Mouse (Mus musculus) bone marrow, adult 2 months (tissue): ENCODE measurements around the gene Notch1. TPM values are rescaled to one million over a fixed set of nuclear protein-coding genes. Genes with fewer than 3 reads are reported as not detected.
A peak's percentile ranks its signal among the peaks of the same experiment; 100 is the strongest.

Experiments
- H3K27ac ChIP-seq: fragments of 200-500 bp; 2 replicates; pipeline ENCODE4 v1.5.1; 2012; ENCODE audit warnings: low read depth, mild to moderate bottlenecking, control low read depth, inconsistent platforms, low read length; ENCODE audit not compliant: control insufficient read depth, poor library complexity, insufficient read depth
- H3K4me1 ChIP-seq: fragments of 200-500 bp; 2 replicates; pipeline ENCODE4 v1.6.1; 2011; ENCODE audit warnings: low read length; ENCODE audit not compliant: control insufficient read depth, insufficient read depth
- H3K4me3 ChIP-seq: fragments of 200-500 bp; replicated peaks from 2 replicates; pipeline ENCODE3; 2011; ENCODE audit warnings: mild to moderate bottlenecking, low read depth, low read length, control low read depth; ENCODE audit not compliant: control insufficient read depth
- CTCF ChIP-seq: fragments of 200-500 bp; IDR thresholded peaks from 2 replicates; pipeline ENCODE4 v1.5.1; 2011; ENCODE audit warnings: low read length, control low read depth; ENCODE audit not compliant: control insufficient read depth, insufficient read depth
- POLR2A ChIP-seq: fragments of 200-500 bp; IDR thresholded peaks from 2 replicates; pipeline ENCODE4 v1.6.1; 2011; ENCODE audit warnings: low read depth, mild to moderate bottlenecking, control low read depth, low read length, borderline replicate concordance; ENCODE audit not compliant: control insufficient read depth
- WGBS: fragments of 180-500 bp; shearing (Covaris S2); methylation state at CpG from one replicate; pipeline ENCODE4 v1.1.7; 2018; 5-methylcytosine and 5-hydroxymethylcytosine counted together
- polyA plus RNA-seq: library from polyadenylated mRNA; stranded (reverse); fragments of >200 nt; gene quantifications from 2 replicates; pipeline ENCODE4 v1.2.4, GENCODE M21; 2011; ENCODE audit warnings: low replicate concordance; ENCODE audit not compliant: missing spikeins, insufficient read depth, insufficient read length

The Notch1 gene
- polyA plus RNA-seq, 1 experiment: 36.9 TPM

- peaks cover 24% of the 10 kb centered on the region for H3K4me1 ChIP-seq
- 79% methylated on average over 9 of the region's 9 CpGs for WGBS
- no peak overlapping the region for H3K27ac ChIP-seq
- TF ChIP-seq POLR2A (no peak), CTCF (no peak)
- no peak overlapping the region for H3K4me3 ChIP-seq
These were observed 31.2 kb downstream of the Notch1 start for GRCm38 (mm10) chr2:26485278-26485677.

GRCm38 (mm10) chr2:26484169-26484568 is 32.3 kb downstream of the Notch1 start:
- 75% methylated on average over 10 of the region's 10 CpGs for WGBS
- TF ChIP-seq CTCF (no peak), POLR2A (no peak)
- no peak overlapping the region for H3K4me3 ChIP-seq
- H3K27ac ChIP-seq: peak overlapping the region; percentile 93
- H3K4me1 ChIP-seq: peaks cover 24% of the 10 kb centered on the region

GRCm38 (mm10) chr2:26483230-26483869 is 33.1 kb downstream of the Notch1 start:
- peak overlapping the region; percentile 93 for H3K27ac ChIP-seq
- H3K4me3 ChIP-seq: peak overlapping the region; percentile 40
- 4% methylated on average over 13 of the region's 13 CpGs for WGBS
- 0 out of 2 replicates have a peak, but pooled peaks have one; percentile 33 for TF ChIP-seq POLR2A
- no peak for TF ChIP-seq CTCF
- H3K4me1 ChIP-seq: peaks cover 24% of the 10 kb centered on the region

- peaks cover 24% of the 10 kb centered on the region for H3K4me1 ChIP-seq
These were observed 33.6 kb downstream of the Notch1 start for GRCm38 (mm10) chr2:26482824-26483223.

GRCm38 (mm10) chr2:26481724-26482495 is 34.6 kb downstream of the Notch1 start:
- 67% methylated on average over 10 of the region's 10 CpGs for WGBS
- H3K4me1 ChIP-seq: peaks cover 22% of the 10 kb centered on the region
- H3K27ac ChIP-seq: peak overlapping the region; percentile 32
- no peak overlapping the region for H3K4me3 ChIP-seq
- TF ChIP-seq POLR2A: no peak
- no peak for TF ChIP-seq CTCF

More at GRCm38 (mm10) chr2:26482824-26483223, 33.6 kb downstream of the Notch1 start:
- TF ChIP-seq CTCF (no peak), POLR2A (no peak)
- peak overlapping the region; percentile 93 for H3K27ac ChIP-seq
- no peak overlapping the region for H3K4me3 ChIP-seq
- WGBS: 38% methylated on average over 3 of the region's 3 CpGs

GRCm38 (mm10) chr2:26480911-26481310 is 35.6 kb downstream of the Notch1 start:
- no peak overlapping the region for H3K27ac ChIP-seq
- TF ChIP-seq POLR2A (no peak), CTCF (no peak)
- no peak overlapping the region for H3K4me3 ChIP-seq
- 89% methylated on average over 12 of the region's 12 CpGs for WGBS
- H3K4me1 ChIP-seq: peaks cover 21% of the 10 kb centered on the region

- WGBS: 77% methylated on average over 2 of the region's 2 CpGs
- H3K27ac ChIP-seq: no peak overlapping the region
- peaks cover 11% of the 10 kb centered on the region for H3K4me1 ChIP-seq
- no peak overlapping the region for H3K4me3 ChIP-seq
- TF ChIP-seq POLR2A (no peak), CTCF (no peak)
These were observed 37.7 kb downstream of the Notch1 start for GRCm38 (mm10) chr2:26478685-26479205.

DNA sequence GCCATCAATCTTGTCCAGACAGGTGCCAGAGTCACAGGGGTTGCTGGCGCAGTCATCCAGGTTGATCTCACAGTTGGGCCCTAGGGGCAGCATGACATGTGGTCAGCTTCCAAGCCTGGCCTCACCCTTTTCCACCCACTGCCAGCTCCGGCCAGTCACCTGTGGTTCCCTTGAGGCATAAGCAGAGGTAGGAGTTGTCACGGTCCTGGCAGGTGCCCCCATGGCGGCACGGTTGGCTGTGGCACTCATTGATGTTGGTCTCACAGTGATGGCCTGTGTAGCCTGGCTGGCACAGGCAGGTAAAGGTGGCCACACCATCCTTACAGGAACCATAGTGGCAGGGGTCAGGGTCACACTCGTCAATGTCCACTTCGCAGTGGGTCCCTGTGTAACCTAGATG is 38.6 kb downstream of the Notch1 start:
- H3K4me3 ChIP-seq: no peak overlapping the region
- no peak for TF ChIP-seq CTCF
- no peak for TF ChIP-seq POLR2A
- 88% methylated on average over 7 of the region's 7 CpGs for WGBS
- H3K27ac ChIP-seq: no peak overlapping the region
- H3K4me1 ChIP-seq: peaks cover 12% of the 10 kb centered on the region
